Comparison of ENCODE assay signal across 12 mouse cellular contexts in the genomic region with DNA sequence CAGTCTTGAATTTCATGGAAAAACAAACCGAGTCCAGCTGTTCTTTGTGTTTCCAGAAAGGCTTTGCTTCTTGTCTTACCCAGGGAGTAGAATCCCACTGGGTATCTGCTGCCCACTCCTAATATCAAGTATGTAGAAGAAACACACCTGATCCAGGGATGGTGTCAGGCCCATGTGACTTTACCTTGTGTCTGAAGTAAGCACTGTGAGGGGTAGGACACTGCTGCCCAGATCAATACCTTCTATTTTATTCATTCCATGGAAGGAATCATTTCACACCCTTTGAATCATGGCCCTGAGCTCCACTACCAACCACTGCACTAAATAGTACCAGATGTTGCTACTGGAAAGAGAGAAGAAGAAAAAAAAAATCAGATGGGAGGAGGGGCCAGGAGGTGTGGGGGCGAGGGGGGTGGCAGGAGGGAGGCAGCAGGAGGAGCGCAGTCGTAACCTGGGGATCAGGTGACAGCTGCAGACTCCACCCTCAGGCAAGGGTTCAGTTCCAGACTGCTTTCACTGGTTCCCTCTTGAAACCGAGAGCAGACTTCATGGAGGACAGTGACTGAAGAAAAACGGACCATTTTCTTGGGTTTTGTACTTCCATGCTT. TPM values are rescaled to one million over a fixed set of nuclear protein-coding genes. Genes with fewer than 3 reads are reported as not detected.
DNase-seq lines count a peak whose midpoint lies in the region; ATAC-seq and TF ChIP-seq lines count a peak whose summit lies in the region.
"Had no signal": no experiment of that assay in that cellular context is flagged by ENCODE, and none has a peak within 500 bp of the region (broad histone marks: within the 10 kb centered on the region; RNA-seq: fewer than 3 reads in every experiment).

No protein-coding gene starts in this region.

- H3K4me3 ChIP-seq in hindbrain, embryonic 11.5 days (ENCODE audit: low read depth, low read length): no peak overlapping the region
- H3K4me3 ChIP-seq in hindbrain, embryonic 14.5 days (replicated peaks; ENCODE audit: low read length): no peak overlapping the region
- no peak overlapping the region for H3K4me3 ChIP-seq in kidney, adult 2 months (ENCODE audit: insufficient read depth, low read depth, low read length)
- H3K4me3 ChIP-seq: hindbrain, embryonic 15.5 days; lung, embryonic 15.5 days had no signal

- H3K27me3 ChIP-seq in hindbrain, embryonic 11.5 days (ENCODE audit: control insufficient read depth, insufficient read depth, low read length): no peaks in the 10 kb centered on the region
- H3K27me3 ChIP-seq in hindbrain, embryonic 14.5 days (ENCODE audit: control insufficient read depth, insufficient read depth, low read length): no peaks in the 10 kb centered on the region
- no peaks in the 10 kb centered on the region for H3K27me3 ChIP-seq in kidney, adult 2 months (replicated peaks; ENCODE audit: control insufficient read depth, insufficient read depth, low read length)
- H3K27me3 ChIP-seq: hindbrain, embryonic 15.5 days; lung, embryonic 15.5 days had no signal

- TF ChIP-seq POLR2A in kidney, adult 2 months (IDR thresholded peaks at IDR 0.05; ENCODE audit: low read depth, low read length): no peak

- no peak overlapping the region for H3K27ac ChIP-seq in hindbrain, embryonic 11.5 days (ENCODE audit: low read depth, low read length)
- H3K27ac ChIP-seq in hindbrain, embryonic 14.5 days: no peak overlapping the region
- no peak overlapping the region for H3K27ac ChIP-seq in kidney, adult 2 months (ENCODE audit: insufficient read depth, low read depth, low read length)
- H3K27ac ChIP-seq: hindbrain, embryonic 15.5 days; lung, embryonic 15.5 days had no signal

- no peak for ATAC-seq in hindbrain, embryonic 11.5 days (ENCODE audit: low FRiP score)
- no peak for ATAC-seq in hindbrain, embryonic 14.5 days (ENCODE audit: low FRiP score)

- 61% methylated on average over 6 of the region's 6 CpGs for WGBS in hindbrain, embryonic 11.5 days
- WGBS in hindbrain, embryonic 14.5 days: 65% methylated on average over 6 of the region's 6 CpGs
- WGBS in kidney, adult 2 months: 62% methylated on average over 6 of the region's 6 CpGs

- no peak for TF ChIP-seq CTCF in kidney, adult 2 months (conservative IDR thresholded peaks at IDR 0.05; ENCODE audit: insufficient read depth, insufficient read length, low read depth, low read length)

- H3K9me3 ChIP-seq in hindbrain, embryonic 11.5 days (ENCODE audit: control insufficient read depth, low read length): no peaks in the 10 kb centered on the region
- H3K9me3 ChIP-seq in hindbrain, embryonic 14.5 days (ENCODE audit: control insufficient read depth, low read length): no peaks in the 10 kb centered on the region
- H3K9me3 ChIP-seq: hindbrain, embryonic 15.5 days; lung, embryonic 15.5 days had no signal

- peak; percentile 19 for DNase-seq in hindbrain, embryonic 11.5 days (ENCODE audit: low spot score)
- DNase-seq in hindbrain, embryonic 14.5 days (ENCODE audit: low spot score): no peak
- peak; percentile 64 for DNase-seq in embryo, embryonic 10.5 days (ENCODE audit: low spot score)
- DNase-seq in hindlimb bud, embryonic 11.5 days (ENCODE audit: extremely low spot score, low read depth, low spot score): peak; percentile 28
- DNase-seq in thymus, postnatal 10 days (ENCODE audit: low spot score in 2 of 2): peak; percentile 52 to 53
- DNase-seq in layer of hippocampus, adult 9-11 months: no peak
- DNase-seq in frontal cortex, adult 2 months (ENCODE audit: extremely low spot score in 1 of 2, low spot score in 1 of 2): no peak
- DNase-seq in kidney, adult 2 months: no peak
- DNase-seq: kidney, postnatal 10 days; midbrain, embryonic 14.5 days had no signal

- H3K4me2 ChIP-seq in hindbrain, embryonic 11.5 days (replicated peaks; ENCODE audit: low read depth, low read length): no peak overlapping the region
- no peak overlapping the region for H3K4me2 ChIP-seq in hindbrain, embryonic 14.5 days (replicated peaks)
- H3K4me2 ChIP-seq: hindbrain, embryonic 15.5 days; lung, embryonic 15.5 days had no signal

- no peak overlapping the region for H3K9ac ChIP-seq in hindbrain, embryonic 11.5 days (ENCODE audit: low read depth, low read length)
- H3K9ac ChIP-seq in hindbrain, embryonic 14.5 days: no peak overlapping the region
- H3K9ac ChIP-seq: hindbrain, embryonic 15.5 days; lung, embryonic 15.5 days had no signal

- no peaks in the 10 kb centered on the region for H3K4me1 ChIP-seq in hindbrain, embryonic 11.5 days (replicated peaks; ENCODE audit: control insufficient read depth, insufficient read depth, low read length)
- peaks cover 7% of the 10 kb centered on the region for H3K4me1 ChIP-seq in hindbrain, embryonic 14.5 days (replicated peaks; ENCODE audit: control insufficient read depth, insufficient read depth, low read length)
- no peaks in the 10 kb centered on the region for H3K4me1 ChIP-seq in kidney, adult 2 months (ENCODE audit: control insufficient read depth, insufficient read depth, low read length)

- H3K36me3 ChIP-seq in hindbrain, embryonic 11.5 days (ENCODE audit: control insufficient read depth, insufficient read depth, low read length): no peaks in the 10 kb centered on the region
- no peaks in the 10 kb centered on the region for H3K36me3 ChIP-seq in hindbrain, embryonic 14.5 days (replicated peaks; ENCODE audit: control insufficient read depth, insufficient read depth)
- no peaks in the 10 kb centered on the region for H3K36me3 ChIP-seq in kidney, adult 2 months (ENCODE audit: control insufficient read depth, insufficient read depth, low read length)
- H3K36me3 ChIP-seq: hindbrain, embryonic 15.5 days; lung, embryonic 15.5 days had no signal

RNA-seq across cellular contexts. Expression of a gene that starts 12.1 kb away (rescaled TPM):
- polyA plus RNA-seq in hindbrain, embryonic 11.5 days (2014; fragmentation: Nextera tagmentation; extraction: Ambion mirVana): 1.9 and 2.2 TPM in 2 replicates
- 0.37 and 0.75 TPM in 2 replicates for polyA plus RNA-seq in hindbrain, embryonic 14.5 days (2014; fragmentation: Nextera tagmentation; extraction: Ambion mirVana)
- polyA plus RNA-seq in frontal cortex, adult 2 months (2012; rRNA removed): 0.28 and 0.57 TPM in 2 replicates
- 0.63 and 0.91 TPM in 2 replicates for polyA plus RNA-seq in kidney, adult 2 months (2012; rRNA removed)

RNA-seq across cellular contexts. Expression of a gene that starts 33.1 kb away (rescaled TPM):
- polyA plus RNA-seq in hindbrain, embryonic 11.5 days (2014; fragmentation: Nextera tagmentation; extraction: Ambion mirVana): 6.5 and 7.2 TPM in 2 replicates
- 4.4 and 5.2 TPM in 2 replicates for polyA plus RNA-seq in hindbrain, embryonic 14.5 days (2014; fragmentation: Nextera tagmentation; extraction: Ambion mirVana)
- 7.2 and 10.0 TPM in 2 replicates for polyA plus RNA-seq in frontal cortex, adult 2 months (2012; rRNA removed)
- 3.7 and 5.3 TPM in 2 replicates for polyA plus RNA-seq in kidney, adult 2 months (2012; rRNA removed)

Comparison
In these comparisons a context has a peak if more than half of its experiments do, and no peak if none do; other contexts are left out.
1. DNase-seq: peak in hindbrain, embryonic 11.5 days (single experiment), embryo, embryonic 10.5 days (single experiment), hindlimb bud, embryonic 11.5 days (single experiment) and thymus, postnatal 10 days (2 of 2); none in hindbrain, embryonic 14.5 days (single experiment), layer of hippocampus, adult 9-11 months (single experiment), frontal cortex, adult 2 months (0 of 2) and kidney, adult 2 months (single experiment).